ENCODE assay signal across 8 mouse cellular contexts in genomic region chr5:34287838-34288145, GRCm38 (mm10). TPM values are rescaled to one million over a fixed set of nuclear protein-coding genes. Genes with fewer than 3 reads are reported as not detected.
DNase-seq lines count a peak whose midpoint lies in the region; ATAC-seq lines count a peak whose summit lies in the region.

No protein-coding gene starts in this region.

- H3K4me1 ChIP-seq in kidney, embryonic 15.5 days, result peaks cover 21% of the 10 kb centered on the region
- H3K4me1 ChIP-seq in embryonic facial prominence, embryonic 10.5 days, result peaks cover 42% of the 10 kb centered on the region
- peaks cover 10% of the 10 kb centered on the region for H3K4me1 ChIP-seq in hindbrain, embryonic 14.5 days (replicated peaks; ENCODE audit: control insufficient read depth, insufficient read depth, low read length)
- H3K4me1 ChIP-seq in midbrain, embryonic 16.5 days (ENCODE audit: control insufficient read depth, insufficient read depth, low read length), result peaks cover 15% of the 10 kb centered on the region

- H3K4me3 ChIP-seq in kidney, embryonic 15.5 days (replicated peaks), result peak overlapping the region; percentile 70
- peak overlapping the region; percentile 67 for H3K4me3 ChIP-seq in embryonic facial prominence, embryonic 10.5 days
- H3K4me3 ChIP-seq in hindbrain, embryonic 14.5 days (replicated peaks; ENCODE audit: low read length), result peak overlapping the region; percentile 77
- H3K4me3 ChIP-seq in midbrain, embryonic 16.5 days (ENCODE audit: low read depth, low read length), result peak overlapping the region; percentile 58

- under 1% methylated on average over 18 of the region's 18 CpGs for WGBS in kidney, embryonic 15.5 days
- WGBS in embryonic facial prominence, embryonic 10.5 days, result 2% methylated on average over 18 of the region's 18 CpGs
- WGBS in hindbrain, embryonic 14.5 days, result under 1% methylated on average over 18 of the region's 18 CpGs
- under 1% methylated on average over 18 of the region's 18 CpGs for whole genome bisulfite sequencing in midbrain, embryonic 16.5 days

- H3K9me3 ChIP-seq in kidney, embryonic 15.5 days (replicated peaks), result no peaks in the 10 kb centered on the region
- H3K9me3 ChIP-seq in embryonic facial prominence, embryonic 10.5 days, result no peaks in the 10 kb centered on the region
- H3K9me3 ChIP-seq in hindbrain, embryonic 14.5 days (ENCODE audit: control insufficient read depth, low read length), result no peaks in the 10 kb centered on the region
- H3K9me3 ChIP-seq in midbrain, embryonic 16.5 days (replicated peaks; ENCODE audit: control insufficient read depth, low read length, poor library complexity, severe bottlenecking), result no peaks in the 10 kb centered on the region

- peaks cover 76% of the 10 kb centered on the region for H3K27me3 ChIP-seq in kidney, embryonic 15.5 days
- peaks cover 85% of the 10 kb centered on the region for H3K27me3 ChIP-seq in embryonic facial prominence, embryonic 10.5 days (replicated peaks; ENCODE audit: low read depth, poor library complexity, severe bottlenecking)
- peaks cover 24% of the 10 kb centered on the region for H3K27me3 ChIP-seq in hindbrain, embryonic 14.5 days (ENCODE audit: control insufficient read depth, insufficient read depth, low read length)
- peaks cover 5% of the 10 kb centered on the region for H3K27me3 ChIP-seq in midbrain, embryonic 16.5 days (ENCODE audit: control insufficient read depth, insufficient read depth, low read depth, low read length)

- H3K27ac ChIP-seq in kidney, embryonic 15.5 days, result no peak overlapping the region
- peak overlapping the region; percentile 1; the same call in 1 of the 2 replicates for H3K27ac ChIP-seq in embryonic facial prominence, embryonic 10.5 days (replicated peaks)
- H3K27ac ChIP-seq in hindbrain, embryonic 14.5 days, result no peak overlapping the region
- H3K27ac ChIP-seq in midbrain, embryonic 16.5 days (ENCODE audit: low read length), result peak overlapping the region; percentile 43; the same call in 1 of the 2 replicates

- peak overlapping the region; percentile 99 for H3K4me2 ChIP-seq in kidney, embryonic 15.5 days
- peak overlapping the region; percentile 92 for H3K4me2 ChIP-seq in hindbrain, embryonic 14.5 days (replicated peaks)
- H3K4me2 ChIP-seq in midbrain, embryonic 16.5 days (ENCODE audit: low read length), result peak overlapping the region; percentile 74

- H3K36me3 ChIP-seq in kidney, embryonic 15.5 days, result no peaks in the 10 kb centered on the region
- no peaks in the 10 kb centered on the region for H3K36me3 ChIP-seq in embryonic facial prominence, embryonic 10.5 days (replicated peaks)
- H3K36me3 ChIP-seq in hindbrain, embryonic 14.5 days (replicated peaks; ENCODE audit: control insufficient read depth, insufficient read depth), result no peaks in the 10 kb centered on the region
- no peaks in the 10 kb centered on the region for H3K36me3 ChIP-seq in midbrain, embryonic 16.5 days (ENCODE audit: control insufficient read depth, insufficient read depth, low read length)

- DNase-seq in kidney, adult 11 months, result no peak
- DNase-seq in embryonic facial prominence, embryonic 10.5 days (ENCODE audit: low spot score), result no peak
- DNase-seq in hindbrain, embryonic 14.5 days (ENCODE audit: low spot score), result no peak
- DNase-seq in urinary bladder, postnatal 14 days (ENCODE audit: low spot score), result no peak
- no peak for DNase-seq in right cerebral cortex, postnatal 14 days
- no peak for DNase-seq in adrenal gland, postnatal 4 days (ENCODE audit: low spot score in 2 of 2)

- peak overlapping the region; percentile 33 for H3K9ac ChIP-seq in kidney, embryonic 15.5 days
- H3K9ac ChIP-seq in hindbrain, embryonic 14.5 days, result peak overlapping the region; percentile 75
- peak overlapping the region; percentile 63 for H3K9ac ChIP-seq in midbrain, embryonic 16.5 days (ENCODE audit: low read depth, low read length)

- ATAC-seq in kidney, embryonic 15.5 days (replicated peaks; ENCODE audit: low FRiP score), result no peak
- ATAC-seq in hindbrain, embryonic 14.5 days (ENCODE audit: low FRiP score), result peak; percentile 1; the same call in 1 of the 2 replicates
- ATAC-seq in midbrain, embryonic 16.5 days, result peak; percentile 12

RNA-seq across cellular contexts. Expression of gene Zfyve28, which starts 0.5 kb away (rescaled TPM):
- 0.37 and 0.77 TPM in 2 replicates for polyA plus RNA-seq in kidney, embryonic 15.5 days (2015; fragmentation: Nextera tagmentation; extraction: Ambion mirVana)
- polyA plus RNA-seq in embryonic facial prominence, embryonic 10.5 days (2016; fragmentation: Nextera tagmentation; extraction: Ambion mirVana), result 0.93 and 1.3 TPM in 2 replicates
- 3.8 and 4.6 TPM in 2 replicates for polyA plus RNA-seq in hindbrain, embryonic 14.5 days (2014; fragmentation: Nextera tagmentation; extraction: Ambion mirVana)
- 4.0 and 4.9 TPM in 2 replicates for polyA plus RNA-seq in midbrain, embryonic 16.5 days (2015; fragmentation: Nextera tagmentation; extraction: Ambion mirVana)
- total RNA-seq in adrenal gland, postnatal 4 days (2021), result 1 to 10 TPM in 1 of 2 experiments, under 1 TPM in 1; 0.79 to 1.1 TPM

RNA-seq across cellular contexts. Expression of gene Cfap99, which starts 0.6 kb away (rescaled TPM):
- not detected in 2 replicates for polyA plus RNA-seq in kidney, embryonic 15.5 days (2015; fragmentation: Nextera tagmentation; extraction: Ambion mirVana)
- 0.06 TPM in 1 of 2 replicates, not detected in the other for polyA plus RNA-seq in embryonic facial prominence, embryonic 10.5 days (2016; fragmentation: Nextera tagmentation; extraction: Ambion mirVana)
- polyA plus RNA-seq in hindbrain, embryonic 14.5 days (2014; fragmentation: Nextera tagmentation; extraction: Ambion mirVana), result 0.09 and 0.15 TPM in 2 replicates
- polyA plus RNA-seq in midbrain, embryonic 16.5 days (2015; fragmentation: Nextera tagmentation; extraction: Ambion mirVana), result 0.10 and 0.16 TPM in 2 replicates
- total RNA-seq in adrenal gland, postnatal 4 days (2021), result under 1 TPM in 1 of 2 experiments, not detected in 1; 0.14 TPM

RNA-seq across cellular contexts. Expression of gene Rnf4, which starts 48.3 kb away (rescaled TPM):
- polyA plus RNA-seq in kidney, embryonic 15.5 days (2015; fragmentation: Nextera tagmentation; extraction: Ambion mirVana), result 174 and 181 TPM in 2 replicates
- polyA plus RNA-seq in embryonic facial prominence, embryonic 10.5 days (2016; fragmentation: Nextera tagmentation; extraction: Ambion mirVana), result 198 and 205 TPM in 2 replicates
- polyA plus RNA-seq in hindbrain, embryonic 14.5 days (2014; fragmentation: Nextera tagmentation; extraction: Ambion mirVana), result 139 and 147 TPM in 2 replicates
- 127 and 131 TPM in 2 replicates for polyA plus RNA-seq in midbrain, embryonic 16.5 days (2015; fragmentation: Nextera tagmentation; extraction: Ambion mirVana)
- total RNA-seq in adrenal gland, postnatal 4 days (2021), result 100 to 1,000 TPM; 129 TPM

Comparison
In these comparisons a context has a peak if more than half of its experiments do, and no peak if none do; other contexts are left out.
1. H3K27ac ChIP-seq: peak in embryonic facial prominence, embryonic 10.5 days (single experiment) and midbrain, embryonic 16.5 days (single experiment); none in kidney, embryonic 15.5 days (single experiment) and hindbrain, embryonic 14.5 days (single experiment).
2. Peak in every context shown above with its lines, with median percentiles within 50 percentile points of each other: H3K4me2 ChIP-seq, H3K4me3 ChIP-seq and H3K9ac ChIP-seq.